Mouse (Mus musculus): ENCODE results near the gene Inhbb. TPM values are rescaled to one million over a fixed set of nuclear protein-coding genes. Genes with fewer than 3 reads are reported as not detected.

Gene Inhbb
- 1.8 and 1.9 TPM in 2 replicates for polyA plus RNA-seq (2015; fragmentation: Nextera tagmentation; extraction: Ambion mirVana)

- H3K27me3 ChIP-seq (ENCODE audit: control insufficient read depth, insufficient read depth, low read depth, low read length) = peaks cover 35% of the 10 kb centered on the region
- peak within 1 kb of the TSS; percentile 70 for H3K9ac ChIP-seq (ENCODE audit: low read depth, low read length)
- peak within 1 kb of the TSS; percentile 98 for H3K4me2 ChIP-seq (ENCODE audit: low read length)
- peak; percentile 57 for ATAC-seq
- WGBS = under 1% methylated on average over 67 of the region's 92 CpGs
- H3K9me3 ChIP-seq (replicated peaks; ENCODE audit: control insufficient read depth, low read length, poor library complexity, severe bottlenecking) = no peaks in the 10 kb centered on the region
- peak within 1 kb of the TSS; percentile 57 for H3K4me3 ChIP-seq (ENCODE audit: low read depth, low read length)
- peaks cover 21% of the 10 kb centered on the region for H3K4me1 ChIP-seq (ENCODE audit: control insufficient read depth, insufficient read depth, low read length)
- H3K27ac ChIP-seq (ENCODE audit: low read length) = peak within 1 kb of the TSS; percentile 28
- H3K36me3 ChIP-seq (ENCODE audit: control insufficient read depth, insufficient read depth, low read length) = no peaks in the 10 kb centered on the region
Observed at GRCm38 (mm10) chr1:119421576-119422421, at the start of gene Inhbb. Gene Inhbb (minus strand): TSS chr1:119422248.

GRCm38 (mm10) chr1:119463386-119463785, 41.3 kb upstream of the Inhbb start:
- no peak overlapping the region for H3K4me2 ChIP-seq (ENCODE audit: low read length)
- ATAC-seq = no peak
- no peak overlapping the region for H3K27ac ChIP-seq (ENCODE audit: low read length)
- H3K27me3 ChIP-seq (ENCODE audit: control insufficient read depth, insufficient read depth, low read depth, low read length) = no peaks in the 10 kb centered on the region
- no peaks in the 10 kb centered on the region for H3K9me3 ChIP-seq (replicated peaks; ENCODE audit: control insufficient read depth, low read length, poor library complexity, severe bottlenecking)
- no peak overlapping the region for H3K4me3 ChIP-seq (ENCODE audit: low read depth, low read length)
- H3K9ac ChIP-seq (ENCODE audit: low read depth, low read length) = no peak overlapping the region
- H3K4me1 ChIP-seq (ENCODE audit: control insufficient read depth, insufficient read depth, low read length) = no peaks in the 10 kb centered on the region
- 43% methylated on average over 2 of the region's 2 CpGs for WGBS
- no peaks in the 10 kb centered on the region for H3K36me3 ChIP-seq (ENCODE audit: control insufficient read depth, insufficient read depth, low read length)

GRCm38 (mm10) chr1:119460062-119460461, 38.0 kb upstream of the Inhbb start:
- H3K27me3 ChIP-seq (ENCODE audit: control insufficient read depth, insufficient read depth, low read depth, low read length) = no peaks in the 10 kb centered on the region
- 81% methylated on average over 2 of the region's 2 CpGs for WGBS
- H3K27ac ChIP-seq (ENCODE audit: low read length) = no peak overlapping the region
- H3K4me2 ChIP-seq (ENCODE audit: low read length) = no peak overlapping the region
- no peaks in the 10 kb centered on the region for H3K36me3 ChIP-seq (ENCODE audit: control insufficient read depth, insufficient read depth, low read length)
- 0 out of 2 replicates have a peak, but pooled peaks cover 2% of the 10 kb centered on the region for H3K4me1 ChIP-seq (ENCODE audit: control insufficient read depth, insufficient read depth, low read length)
- H3K4me3 ChIP-seq (ENCODE audit: low read depth, low read length) = no peak overlapping the region
- no peak for ATAC-seq
- H3K9me3 ChIP-seq (replicated peaks; ENCODE audit: control insufficient read depth, low read length, poor library complexity, severe bottlenecking) = no peaks in the 10 kb centered on the region
- no peak overlapping the region for H3K9ac ChIP-seq (ENCODE audit: low read depth, low read length)

GRCm38 (mm10) chr1:119457993-119458605, 36.1 kb upstream of the Inhbb start:
- H3K27ac ChIP-seq (ENCODE audit: low read length) = no peak overlapping the region
- no peaks in the 10 kb centered on the region for H3K9me3 ChIP-seq (replicated peaks; ENCODE audit: control insufficient read depth, low read length, poor library complexity, severe bottlenecking)
- no peak overlapping the region for H3K4me3 ChIP-seq (ENCODE audit: low read depth, low read length)
- WGBS = 13% methylated on average over 10 of the region's 10 CpGs
- H3K9ac ChIP-seq (ENCODE audit: low read depth, low read length) = no peak overlapping the region
- no peaks in the 10 kb centered on the region for H3K27me3 ChIP-seq (ENCODE audit: control insufficient read depth, insufficient read depth, low read depth, low read length)
- 0 out of 2 replicates have a peak, but pooled peaks cover 2% of the 10 kb centered on the region for H3K4me1 ChIP-seq (ENCODE audit: control insufficient read depth, insufficient read depth, low read length)
- peak; percentile 34; the same call in 1 of the 2 replicates for ATAC-seq
- H3K36me3 ChIP-seq (ENCODE audit: control insufficient read depth, insufficient read depth, low read length) = no peaks in the 10 kb centered on the region
- H3K4me2 ChIP-seq (ENCODE audit: low read length) = no peak overlapping the region

- Histone ChIP-seq H3K4me3 (ENCODE audit: low read depth, low read length) (no peak overlapping the region), H3K27ac (ENCODE audit: low read length) (no peak overlapping the region), H3K9ac (ENCODE audit: low read depth, low read length) (no peak overlapping the region), H3K36me3 (ENCODE audit: control insufficient read depth, insufficient read depth, low read length) (no peaks in the 10 kb centered on the region), H3K4me1 (ENCODE audit: control insufficient read depth, insufficient read depth, low read length) (0 out of 2 replicates have a peak, but pooled peaks cover 2% of the 10 kb centered on the region), H3K4me2 (ENCODE audit: low read length) (no peak overlapping the region), H3K9me3 (replicated peaks; ENCODE audit: control insufficient read depth, low read length, poor library complexity, severe bottlenecking) (no peaks in the 10 kb centered on the region), H3K27me3 (ENCODE audit: control insufficient read depth, insufficient read depth, low read depth, low read length) (no peaks in the 10 kb centered on the region)
- peak; percentile 36; the same call in 1 of the 2 replicates for ATAC-seq
- 71% methylated on average over 5 of the region's 5 CpGs for WGBS
Observed at GRCm38 (mm10) chr1:119457528-119457855, 35.4 kb upstream of the Inhbb start.

GRCm38 (mm10) chr1:119456671-119457527, 34.9 kb upstream of the Inhbb start:
- no peak; the same call in 1 of the 2 replicates for ATAC-seq
- WGBS = 60% methylated on average over 19 of the region's 19 CpGs

GRCm38 (mm10) chr1:119453731-119454130, 31.7 kb upstream of the Inhbb start:
- H3K4me2 ChIP-seq (ENCODE audit: low read length) = no peak overlapping the region
- ATAC-seq = no peak
- no peaks in the 10 kb centered on the region for H3K27me3 ChIP-seq (ENCODE audit: control insufficient read depth, insufficient read depth, low read depth, low read length)
- no peaks in the 10 kb centered on the region for H3K36me3 ChIP-seq (ENCODE audit: control insufficient read depth, insufficient read depth, low read length)
- WGBS = 44% methylated on average over 3 of the region's 4 CpGs
- no peak overlapping the region for H3K9ac ChIP-seq (ENCODE audit: low read depth, low read length)
- H3K4me1 ChIP-seq (ENCODE audit: control insufficient read depth, insufficient read depth, low read length) = 0 out of 2 replicates have a peak, but pooled peaks cover 2% of the 10 kb centered on the region
- no peak overlapping the region for H3K27ac ChIP-seq (ENCODE audit: low read length)
- no peak overlapping the region for H3K4me3 ChIP-seq (ENCODE audit: low read depth, low read length)
- no peaks in the 10 kb centered on the region for H3K9me3 ChIP-seq (replicated peaks; ENCODE audit: control insufficient read depth, low read length, poor library complexity, severe bottlenecking)

More at GRCm38 (mm10) chr1:119456671-119457527, 34.9 kb upstream of the Inhbb start:
- no peak overlapping the region for H3K4me3 ChIP-seq (ENCODE audit: low read depth, low read length)
- H3K4me1 ChIP-seq (ENCODE audit: control insufficient read depth, insufficient read depth, low read length) = 0 out of 2 replicates have a peak, but pooled peaks cover 2% of the 10 kb centered on the region
- no peaks in the 10 kb centered on the region for H3K27me3 ChIP-seq (ENCODE audit: control insufficient read depth, insufficient read depth, low read depth, low read length)
- H3K4me2 ChIP-seq (ENCODE audit: low read length) = no peak overlapping the region
- no peaks in the 10 kb centered on the region for H3K9me3 ChIP-seq (replicated peaks; ENCODE audit: control insufficient read depth, low read length, poor library complexity, severe bottlenecking)
- H3K9ac ChIP-seq (ENCODE audit: low read depth, low read length) = no peak overlapping the region
- no peak overlapping the region for H3K27ac ChIP-seq (ENCODE audit: low read length)
- no peaks in the 10 kb centered on the region for H3K36me3 ChIP-seq (ENCODE audit: control insufficient read depth, insufficient read depth, low read length)

DNA sequence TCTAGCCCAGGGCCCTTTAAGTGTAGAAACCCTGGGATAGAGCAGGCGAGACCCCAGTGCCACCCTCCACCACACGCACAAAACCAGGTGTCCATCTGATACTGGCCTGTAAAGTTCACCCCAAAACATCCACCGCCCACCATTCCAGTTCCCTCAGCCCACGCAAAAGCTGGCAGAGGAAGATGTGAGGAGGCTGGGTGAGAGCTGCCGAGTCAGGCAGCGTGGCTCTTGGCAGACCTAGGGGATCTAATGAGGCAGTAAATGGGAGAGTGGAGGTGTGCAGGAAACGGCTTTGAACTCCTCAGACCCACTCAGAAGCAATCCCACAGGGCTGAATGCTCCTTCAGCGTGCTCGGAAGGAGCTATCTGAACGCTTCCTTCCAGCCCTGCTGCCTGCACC, 29.4 kb upstream of the Inhbb start:
- ATAC-seq = no peak
- 54% methylated on average over 10 of the region's 10 CpGs for WGBS

More for the DNA sequence above, 29.4 kb upstream of the Inhbb start:
- Histone ChIP-seq H3K4me2 (ENCODE audit: low read length) (no peak overlapping the region), H3K27me3 (ENCODE audit: control insufficient read depth, insufficient read depth, low read depth, low read length) (no peaks in the 10 kb centered on the region), H3K9ac (ENCODE audit: low read depth, low read length) (no peak overlapping the region), H3K36me3 (ENCODE audit: control insufficient read depth, insufficient read depth, low read length) (no peaks in the 10 kb centered on the region), H3K4me3 (ENCODE audit: low read depth, low read length) (no peak overlapping the region), H3K27ac (ENCODE audit: low read length) (no peak overlapping the region), H3K4me1 (ENCODE audit: control insufficient read depth, insufficient read depth, low read length) (no peaks in the 10 kb centered on the region), H3K9me3 (replicated peaks; ENCODE audit: control insufficient read depth, low read length, poor library complexity, severe bottlenecking) (no peaks in the 10 kb centered on the region)
